ENCODE assay signal across 9 mouse cellular contexts in genomic region chr11:45881683-45882068, GRCm38 (mm10). TPM values are rescaled to one million over a fixed set of nuclear protein-coding genes. Genes with fewer than 3 reads are reported as not detected.
DNase-seq lines count a peak whose midpoint lies in the region; ATAC-seq and TF ChIP-seq lines count a peak whose summit lies in the region.
"Had no signal": no experiment of that assay in that cellular context is flagged by ENCODE, and none has a peak within 500 bp of the region (broad histone marks: within the 10 kb centered on the region; RNA-seq: fewer than 3 reads in every experiment).

No protein-coding gene starts in this region.

- 0 out of 2 replicates have a peak overlapping the region, but pooled peaks have one; percentile 40 for H3K9ac ChIP-seq in liver, adult 2 months (ENCODE audit: low read depth, low read length)
- H3K9ac ChIP-seq in liver, embryonic 12.5 days = no peak overlapping the region
- H3K9ac ChIP-seq in hindbrain, embryonic 14.5 days = no peak overlapping the region
- H3K9ac ChIP-seq in midbrain, postnatal 0 days (replicated peaks; ENCODE audit: low read length, poor library complexity, severe bottlenecking) = no peak overlapping the region

- H3K36me3 ChIP-seq in liver, adult 2 months (ENCODE audit: control insufficient read depth, insufficient read depth, low read length) = peaks cover 15% of the 10 kb centered on the region
- peaks cover 60% of the 10 kb centered on the region for H3K36me3 ChIP-seq in liver, embryonic 12.5 days
- H3K36me3 ChIP-seq in hindbrain, embryonic 14.5 days (replicated peaks; ENCODE audit: control insufficient read depth, insufficient read depth) = 0 out of 2 replicates have a peak, but pooled peaks cover 8% of the 10 kb centered on the region
- peaks cover 9% of the 10 kb centered on the region; the same call in 1 of the 2 replicates for H3K36me3 ChIP-seq in midbrain, postnatal 0 days (ENCODE audit: insufficient read depth, low read length)

- no peaks in the 10 kb centered on the region for H3K27me3 ChIP-seq in liver, adult 2 months (ENCODE audit: control insufficient read depth, insufficient read depth, low read length)
- no peaks in the 10 kb centered on the region for H3K27me3 ChIP-seq in liver, embryonic 12.5 days (replicated peaks)
- no peaks in the 10 kb centered on the region for H3K27me3 ChIP-seq in hindbrain, embryonic 14.5 days (ENCODE audit: control insufficient read depth, insufficient read depth, low read length)
- H3K27me3 ChIP-seq in midbrain, postnatal 0 days (ENCODE audit: insufficient read depth, low read length) = no peaks in the 10 kb centered on the region

- H3K79me2 ChIP-seq in liver, adult 2 months (ENCODE audit: control insufficient read depth, insufficient read depth, low read length) = peaks cover 22% of the 10 kb centered on the region; the same call in 1 of the 2 replicates

- H3K4me3 ChIP-seq in liver, adult 2 months (ENCODE audit: insufficient read depth, low read depth, low read length) = no peak overlapping the region
- no peak overlapping the region for H3K4me3 ChIP-seq in liver, embryonic 12.5 days
- H3K4me3 ChIP-seq in embryonic fibroblast, embryonic 13.5 days (ENCODE audit: insufficient read depth, low read length) = no peak overlapping the region
- no peak overlapping the region for H3K4me3 ChIP-seq in hindbrain, embryonic 14.5 days (replicated peaks; ENCODE audit: low read length)
- no peak overlapping the region for H3K4me3 ChIP-seq in midbrain, postnatal 0 days (ENCODE audit: low read depth, low read length)

- WGBS in liver, adult 2 months = 15% methylated on average over 5 of the region's 5 CpGs
- 79% methylated on average over 5 of the region's 5 CpGs for WGBS in liver, embryonic 12.5 days (ENCODE audit: insufficient replicate concordance)
- WGBS in hindbrain, embryonic 14.5 days = 32% methylated on average over 5 of the region's 5 CpGs
- WGBS in midbrain, postnatal 0 days = 35% methylated on average over 5 of the region's 5 CpGs

- no peak for TF ChIP-seq POLR2A in liver, adult 2 months (IDR thresholded peaks at IDR 0.05; ENCODE audit: extremely low read depth, insufficient read depth, low read length)
- no peak for TF ChIP-seq POLR2A in embryonic fibroblast, embryonic 13.5 days (IDR thresholded peaks at IDR 0.05; ENCODE audit: low read depth, low read length)

- DNase-seq in liver, adult 2 months (ENCODE audit: extremely low read depth, low read depth, low spot score) = peak; percentile 40
- peak; percentile 53 for DNase-seq in hindbrain, embryonic 14.5 days (ENCODE audit: low spot score)
- peak; percentile 52 for DNase-seq in midbrain, postnatal 0 days (ENCODE audit: low spot score)
- no peak for DNase-seq in left cerebral cortex, postnatal 25 days (ENCODE audit: low spot score in 2 of 2)
- no peak for DNase-seq in spleen, postnatal 4 days (ENCODE audit: low spot score in 2 of 2)
- no peak for DNase-seq in frontal cortex, postnatal 14 days (ENCODE audit: low spot score in 2 of 2)
- DNase-seq: lung, adult 2 months had no signal

- no peak for TF ChIP-seq CTCF in liver, adult 2 months (IDR thresholded peaks at IDR 0.05; ENCODE audit: low read depth, low read length)
- TF ChIP-seq CTCF in embryonic fibroblast, embryonic 13.5 days (IDR thresholded peaks at IDR 0.05; ENCODE audit: borderline replicate concordance, insufficient read depth, low read length) = no peak
- no peak for TF ChIP-seq CTCF in midbrain, postnatal 0 days (IDR thresholded peaks at IDR 0.05)

- H3K4me2 ChIP-seq in liver, embryonic 12.5 days = no peak overlapping the region
- H3K4me2 ChIP-seq in hindbrain, embryonic 14.5 days (replicated peaks) = no peak overlapping the region
- H3K4me2 ChIP-seq in midbrain, postnatal 0 days (ENCODE audit: low read depth, low read length, poor library complexity, severe bottlenecking) = no peak overlapping the region

- ATAC-seq in liver, embryonic 12.5 days = no peak
- peak; percentile 70; the same call in 1 of the 2 replicates for ATAC-seq in hindbrain, embryonic 14.5 days (ENCODE audit: low FRiP score)
- no peak for ATAC-seq in midbrain, postnatal 0 days (ENCODE audit: low FRiP score)

- intact Hi-C loops in left cerebral cortex, postnatal 25 days (cut with DNase I) = loop anchor here (1.0 to 10.0 kb wide), 6 partner anchors 86 to 1269 kb away; no protein-coding TSS in a partner anchor

- H3K9me3 ChIP-seq in liver, embryonic 12.5 days (replicated peaks) = no peaks in the 10 kb centered on the region
- H3K9me3 ChIP-seq in hindbrain, embryonic 14.5 days (ENCODE audit: control insufficient read depth, low read length) = no peaks in the 10 kb centered on the region
- no peaks in the 10 kb centered on the region for H3K9me3 ChIP-seq in midbrain, postnatal 0 days (ENCODE audit: low read length)

- peaks cover 30% of the 10 kb centered on the region for H3K4me1 ChIP-seq in liver, adult 2 months (ENCODE audit: control insufficient read depth, insufficient read depth, low read length)
- H3K4me1 ChIP-seq in liver, embryonic 12.5 days = peaks cover 50% of the 10 kb centered on the region
- H3K4me1 ChIP-seq in embryonic fibroblast, embryonic 13.5 days (ENCODE audit: control insufficient read depth, insufficient read depth, low read length) = peaks cover 30% of the 10 kb centered on the region
- H3K4me1 ChIP-seq in hindbrain, embryonic 14.5 days (replicated peaks; ENCODE audit: control insufficient read depth, insufficient read depth, low read length) = peaks cover 15% of the 10 kb centered on the region; the same call in 1 of the 2 replicates
- no peaks in the 10 kb centered on the region for H3K4me1 ChIP-seq in midbrain, postnatal 0 days (ENCODE audit: insufficient read depth, low read length)

- H3K27ac ChIP-seq in liver, adult 2 months (replicated peaks; ENCODE audit: insufficient read depth, low read depth, low read length) = peak overlapping the region; percentile 71
- H3K27ac ChIP-seq in liver, embryonic 12.5 days = no peak overlapping the region
- H3K27ac ChIP-seq in embryonic fibroblast, embryonic 13.5 days (ENCODE audit: insufficient read depth, low read length) = peak overlapping the region; percentile 90
- no peak overlapping the region for H3K27ac ChIP-seq in hindbrain, embryonic 14.5 days
- H3K27ac ChIP-seq in midbrain, postnatal 0 days (ENCODE audit: low read depth, low read length) = no peak overlapping the region

RNA-seq across cellular contexts. Expression of gene Clint1, which starts 29.8 kb away (rescaled TPM):
- 22.5 and 26.0 TPM in 2 replicates for total RNA-seq in liver, adult 2 months (2014; rRNA removed)
- 27.2 and 30.7 TPM in 2 replicates for polyA plus RNA-seq in liver, adult 2 months (2012; rRNA removed)
- polyA plus RNA-seq in liver, embryonic 12.5 days (2016; fragmentation: Nextera tagmentation; extraction: Ambion mirVana) = 109 and 111 TPM in 2 replicates
- polyA plus RNA-seq in embryonic fibroblast, embryonic 13.5 days (2011; ENCODE audit: insufficient read length, low read depth, missing spikeins) = 106 and 109 TPM in 2 replicates
- polyA plus RNA-seq in hindbrain, embryonic 14.5 days (2014; fragmentation: Nextera tagmentation; extraction: Ambion mirVana) = 39.0 and 45.4 TPM in 2 replicates
- total RNA-seq in midbrain, postnatal 0 days (2014; rRNA removed) = 32.7 and 34.5 TPM in 2 replicates
- polyA plus RNA-seq in midbrain, postnatal 0 days (2015; fragmentation: Nextera tagmentation; extraction: Ambion mirVana) = 25.4 and 27.6 TPM in 2 replicates
- total RNA-seq in left cerebral cortex, postnatal 25 days (2021) = 10 to 100 TPM; 51.1 to 52.3 TPM

Comparison
In these comparisons a context has a peak if more than half of its experiments do, and no peak if none do; other contexts are left out.
1. H3K27ac ChIP-seq: peak in liver, adult 2 months (single experiment) and embryonic fibroblast, embryonic 13.5 days (single experiment); none in liver, embryonic 12.5 days (single experiment), hindbrain, embryonic 14.5 days (single experiment) and midbrain, postnatal 0 days (single experiment).
2. DNase-seq: peak in liver, adult 2 months (single experiment), hindbrain, embryonic 14.5 days (single experiment) and midbrain, postnatal 0 days (single experiment); none in left cerebral cortex, postnatal 25 days (0 of 2), spleen, postnatal 4 days (0 of 2) and frontal cortex, postnatal 14 days (0 of 2).